Mouse (Mus musculus) embryonic facial prominence, embryonic 13.5 days (tissue): ENCODE data around the gene Cds1. TPM values are rescaled to one million over a fixed set of nuclear protein-coding genes. Genes with fewer than 3 reads are reported as not detected.

Experiments used
- ATAC-seq: fragments of 200-750 bp; cut with Nextera tagmentation; 2 replicates; pipeline ENCODE4 v1.8.0; 2017; ENCODE audit warnings: low read depth; ENCODE audit not compliant: insufficient number of reproducible peaks, insufficient read depth, low FRiP score, low TSS enrichment
- H3K27ac ChIP-seq: fragments of 300-500 bp; sonication (generic); 2 replicates; pipeline ENCODE4 v1.5.1; 2015; ENCODE audit warnings: moderate library complexity, mild to moderate bottlenecking, inconsistent platforms
- H3K27me3 ChIP-seq: fragments of 300-500 bp; sonication (generic); 2 replicates; pipeline ENCODE4 v1.6.1; 2015; ENCODE audit warnings: mild to moderate bottlenecking, inconsistent platforms
- H3K36me3 ChIP-seq: fragments of 300-500 bp; sonication (generic); 2 replicates; pipeline ENCODE4 v1.6.1; 2015; ENCODE audit warnings: mild to moderate bottlenecking, inconsistent platforms
- H3K4me1 ChIP-seq: fragments of 300-500 bp; sonication (generic); 2 replicates; pipeline ENCODE4 v1.6.1; 2015; ENCODE audit warnings: inconsistent platforms
- H3K4me2 ChIP-seq: fragments of 300-500 bp; sonication (generic); 2 replicates; pipeline ENCODE4 v1.6.1; 2015; ENCODE audit warnings: moderate library complexity, mild to moderate bottlenecking, inconsistent platforms
- H3K4me3 ChIP-seq: fragments of 300-500 bp; sonication (generic); 2 replicates; pipeline ENCODE4 v1.5.1; 2015; ENCODE audit warnings: mild to moderate bottlenecking, inconsistent platforms
- H3K9ac ChIP-seq: fragments of 300-500 bp; sonication (generic); 2 replicates; pipeline ENCODE4 v1.6.1; 2015; ENCODE audit warnings: mild to moderate bottlenecking, inconsistent platforms
- H3K9me3 ChIP-seq: fragments of 300-500 bp; sonication (generic); 2 replicates; pipeline ENCODE4 v1.6.1; 2016; ENCODE audit warnings: inconsistent platforms
- WGBS: fragments of 180-500 bp; shearing (Covaris S2); methylation state at CpG from one replicate; pipeline ENCODE4 v1.1.7; 2015; ENCODE audit warnings: mixed read lengths; 5-methylcytosine and 5-hydroxymethylcytosine counted together
- polyA plus RNA-seq: library from polyadenylated mRNA; unstranded; fragments of >200 nt; fragmentation: Nextera tagmentation; extraction: Ambion mirVana; gene quantifications from 2 replicates; pipeline ENCODE4 v1.2.1, GENCODE M21; 2015

The Cds1 gene
- polyA plus RNA-seq, 1 experiment from 2014 or later = 7.3 TPM

DNA sequence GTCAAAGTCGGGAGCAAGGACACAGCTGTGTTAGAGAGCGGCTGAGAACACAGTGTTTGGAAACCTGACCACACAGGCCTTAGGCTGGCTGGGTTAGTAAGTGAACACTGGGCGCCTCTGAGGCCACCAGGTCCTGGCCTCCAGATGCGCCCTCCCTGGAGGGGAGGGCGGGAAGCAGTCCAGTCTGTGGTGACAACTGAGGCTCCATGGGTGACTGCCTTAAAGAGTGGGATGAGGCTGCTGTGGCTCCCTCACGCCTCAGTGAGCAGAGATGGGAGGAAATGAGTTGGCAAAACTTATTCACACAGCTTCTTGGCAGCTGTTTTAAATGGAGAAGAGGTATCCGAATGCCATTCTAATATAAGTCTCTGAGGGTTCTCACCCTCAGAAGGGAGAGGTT, 51.9 kb downstream of the Cds1 start:
- WGBS = 56% methylated on average over 7 of the region's 7 CpGs
- peaks cover 9% of the 10 kb centered on the region for H3K27me3 ChIP-seq
- H3K36me3 ChIP-seq = no peaks in the 10 kb centered on the region
- ATAC-seq = no peak
- H3K4me2 ChIP-seq = no peak overlapping the region
- H3K9ac ChIP-seq = no peak overlapping the region
- no peaks in the 10 kb centered on the region for H3K9me3 ChIP-seq
- no peak overlapping the region for H3K27ac ChIP-seq
- H3K4me1 ChIP-seq = peaks cover 12% of the 10 kb centered on the region; the same call in 1 of the 2 replicates
- no peak overlapping the region for H3K4me3 ChIP-seq

DNA sequence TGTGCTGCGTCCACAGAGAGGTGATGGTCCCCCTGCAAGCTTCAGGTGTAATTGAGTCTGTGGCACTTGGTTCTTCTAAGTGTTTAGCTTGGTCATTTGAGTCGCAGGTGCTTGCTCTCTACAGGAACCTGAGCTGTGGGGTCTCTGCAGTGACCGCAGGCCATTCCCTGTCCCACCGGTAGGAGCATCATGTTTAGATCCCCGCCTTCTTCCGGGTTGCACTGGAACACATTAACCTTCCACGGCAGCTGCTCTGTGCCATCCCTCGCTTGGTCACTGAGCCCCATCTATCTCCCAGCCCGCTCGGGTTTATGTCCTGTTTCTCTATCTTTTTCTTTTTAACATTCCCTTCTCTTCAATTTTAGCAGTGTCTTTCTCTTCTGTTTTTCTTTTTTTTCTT, 54.3 kb downstream of the Cds1 start:
- 39% methylated on average over 10 of the region's 10 CpGs for WGBS
- Histone ChIP-seq H3K27ac (no peak overlapping the region), H3K4me1 (peaks cover 12% of the 10 kb centered on the region; the same call in 1 of the 2 replicates), H3K4me3 (no peak overlapping the region), H3K9me3 (no peaks in the 10 kb centered on the region), H3K4me2 (no peak overlapping the region), H3K36me3 (no peaks in the 10 kb centered on the region), H3K27me3 (peaks cover 20% of the 10 kb centered on the region), H3K9ac (no peak overlapping the region)
- no peak for ATAC-seq

DNA sequence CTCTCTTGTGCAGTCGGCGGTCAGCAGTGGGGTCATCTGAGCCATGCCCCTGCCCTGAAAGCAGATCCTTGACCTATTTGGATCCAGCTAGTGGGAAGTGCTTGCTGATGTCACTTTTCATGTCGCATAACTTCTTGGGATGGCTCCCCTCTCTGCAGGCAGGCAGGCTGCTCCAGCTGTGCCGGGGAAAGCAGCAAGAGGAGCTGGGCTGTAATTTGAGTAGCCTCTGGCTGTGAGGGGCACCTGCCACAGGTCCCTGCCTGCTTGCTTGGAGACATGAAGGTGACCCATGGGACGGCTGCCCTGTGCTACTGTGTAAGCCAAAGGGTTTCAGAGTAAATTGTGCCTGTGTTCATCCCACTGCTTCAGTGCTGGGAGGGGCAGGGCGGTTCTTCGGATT, 54.9 kb downstream of the Cds1 start:
- Histone ChIP-seq H3K27ac (no peak overlapping the region), H3K9ac (no peak overlapping the region), H3K4me1 (peaks cover 14% of the 10 kb centered on the region), H3K9me3 (no peaks in the 10 kb centered on the region), H3K4me3 (no peak overlapping the region), H3K36me3 (no peaks in the 10 kb centered on the region), H3K27me3 (peaks cover 20% of the 10 kb centered on the region), H3K4me2 (no peak overlapping the region)
- ATAC-seq = no peak
- WGBS = 8% methylated on average over 7 of the region's 7 CpGs

DNA sequence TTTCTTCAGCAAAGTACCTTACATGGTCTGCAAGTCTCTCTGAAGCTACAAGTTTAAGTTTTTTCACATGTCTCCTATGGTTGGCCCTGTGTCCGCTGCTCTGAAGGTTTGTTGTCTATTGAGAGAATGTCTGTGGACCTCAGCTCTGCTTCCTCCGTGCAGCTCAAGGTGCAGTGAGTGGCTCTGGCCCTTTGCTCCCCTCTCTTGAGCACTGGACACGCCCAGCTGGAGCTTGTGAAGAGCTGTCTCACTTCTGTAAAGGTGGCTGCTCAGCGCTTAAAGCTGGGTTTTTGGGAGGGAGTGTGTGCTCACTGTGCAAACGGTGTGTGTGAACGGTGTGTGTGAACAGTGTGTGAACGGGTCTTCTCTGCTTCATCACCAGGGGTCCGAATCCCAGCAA, 56.1 kb downstream of the Cds1 start:
- Histone ChIP-seq H3K27ac (no peak overlapping the region), H3K9ac (no peak overlapping the region), H3K4me2 (no peak overlapping the region), H3K36me3 (no peaks in the 10 kb centered on the region), H3K9me3 (no peaks in the 10 kb centered on the region), H3K4me3 (no peak overlapping the region), H3K27me3 (peaks cover 20% of the 10 kb centered on the region), H3K4me1 (peaks cover 24% of the 10 kb centered on the region)
- no peak for ATAC-seq
- 62% methylated on average over 8 of the region's 8 CpGs for WGBS

DNA sequence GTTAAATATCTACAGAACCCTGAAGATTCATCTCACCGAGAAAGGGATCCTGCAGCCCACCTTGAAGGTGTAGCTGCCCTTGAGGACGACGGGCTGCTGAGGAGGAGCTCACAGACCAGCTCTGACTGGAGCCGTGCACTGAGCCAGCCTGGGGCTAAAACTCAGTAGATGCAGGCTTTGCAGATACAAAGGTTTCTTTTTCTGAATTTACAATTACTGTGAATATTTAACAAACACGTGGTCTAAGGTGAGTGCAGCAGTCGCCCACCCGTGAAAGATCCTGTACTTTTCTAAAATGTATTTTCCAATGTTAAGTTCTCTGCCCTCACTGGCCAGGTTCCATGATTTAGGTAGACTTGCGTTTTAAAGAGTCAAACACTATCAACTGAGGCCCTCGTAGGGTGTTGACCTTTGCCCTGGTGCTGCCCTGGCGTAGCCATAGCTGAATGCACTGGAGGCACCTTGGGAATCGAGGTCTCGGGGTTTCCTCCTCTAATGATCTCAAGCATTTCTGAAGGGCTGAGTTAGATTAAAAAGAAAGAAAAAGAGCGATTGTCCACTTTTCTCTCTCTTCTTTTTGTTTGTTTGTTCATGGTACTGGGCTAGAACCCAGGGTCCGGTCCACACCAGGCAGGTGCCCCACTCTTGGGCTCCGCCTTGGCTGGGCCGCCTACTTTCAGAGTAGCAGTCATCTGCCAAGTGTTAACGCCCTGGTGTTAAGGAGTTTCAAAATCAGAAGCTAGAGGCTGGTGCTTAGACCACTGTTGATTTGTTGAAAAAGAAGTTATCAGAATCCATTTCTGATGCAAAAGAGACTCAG, 56.8 kb downstream of the Cds1 start:
- no peak overlapping the region for H3K27ac ChIP-seq
- peaks cover 24% of the 10 kb centered on the region for H3K27me3 ChIP-seq
- H3K4me2 ChIP-seq = no peak overlapping the region
- WGBS = 51% methylated on average over 17 of the region's 17 CpGs
- H3K9ac ChIP-seq = no peak overlapping the region
- no peak for ATAC-seq
- peaks cover 31% of the 10 kb centered on the region for H3K4me1 ChIP-seq
- no peaks in the 10 kb centered on the region for H3K9me3 ChIP-seq
- H3K4me3 ChIP-seq = no peak overlapping the region
- H3K36me3 ChIP-seq = no peaks in the 10 kb centered on the region

DNA sequence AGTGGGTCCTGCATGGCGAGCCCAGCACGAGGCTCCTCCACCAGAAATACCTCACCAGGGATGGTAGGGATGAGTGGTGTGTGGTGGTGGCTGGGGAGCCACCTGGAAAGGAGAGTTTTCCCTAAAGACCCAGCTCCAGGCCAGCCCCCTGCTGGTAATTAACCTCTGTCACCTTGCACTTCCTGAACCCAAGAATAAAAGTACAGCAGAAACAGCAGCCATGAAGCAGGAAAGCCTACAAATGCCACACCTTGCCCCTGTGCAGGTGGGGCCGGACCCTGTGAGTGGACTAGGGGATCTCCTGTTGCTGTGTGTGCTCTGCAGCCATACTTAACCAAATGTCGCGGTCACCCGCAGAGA, 57.4 kb downstream of the Cds1 start:
- Histone ChIP-seq H3K36me3 (no peaks in the 10 kb centered on the region), H3K27me3 (peaks cover 27% of the 10 kb centered on the region), H3K4me3 (no peak overlapping the region), H3K9ac (no peak overlapping the region), H3K27ac (no peak overlapping the region), H3K4me1 (peaks cover 37% of the 10 kb centered on the region), H3K4me2 (no peak overlapping the region), H3K9me3 (no peaks in the 10 kb centered on the region)
- no peak for ATAC-seq
- 47% methylated on average over 6 of the region's 6 CpGs for WGBS

DNA sequence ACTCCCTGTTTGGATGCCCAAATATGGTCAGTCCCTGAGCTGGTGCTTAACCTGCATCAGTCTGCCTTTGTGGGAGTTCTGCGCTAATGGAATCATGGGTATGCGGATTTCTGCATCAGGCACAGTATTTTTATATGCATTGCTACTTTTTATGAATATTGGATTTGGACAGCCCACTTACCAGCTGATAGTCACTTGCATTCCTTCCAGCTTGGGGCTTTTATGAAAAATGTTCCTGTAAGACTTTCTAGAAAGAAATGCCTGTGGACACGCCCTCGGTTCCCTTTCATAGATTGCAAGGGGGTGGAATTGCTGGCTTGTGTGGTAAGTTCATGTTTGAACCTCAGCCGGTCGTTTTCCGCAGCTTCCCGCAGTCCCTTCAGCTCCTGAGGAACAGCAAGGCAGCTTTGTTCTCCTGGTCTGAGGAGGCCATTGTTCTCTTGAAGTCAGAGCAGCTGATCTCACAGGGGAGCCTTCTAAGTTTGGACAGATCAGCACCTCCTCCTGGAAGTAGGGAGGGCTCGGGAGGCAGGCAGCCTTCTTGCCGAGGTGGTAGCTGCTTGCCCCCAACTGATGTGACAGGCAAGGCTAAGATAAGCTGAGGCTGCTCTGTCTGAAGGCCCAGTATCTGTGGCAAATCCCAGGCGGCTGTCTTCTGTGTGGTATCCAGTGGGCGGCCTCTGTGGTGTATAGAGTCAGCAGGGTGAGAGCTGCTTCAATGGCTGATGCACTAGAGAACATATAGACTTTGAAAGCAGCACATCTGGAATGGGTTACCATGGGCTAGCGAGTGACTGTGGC, 60.4 kb downstream of the Cds1 start:
- no peak overlapping the region for H3K4me3 ChIP-seq
- peaks cover 27% of the 10 kb centered on the region for H3K27me3 ChIP-seq
- no peaks in the 10 kb centered on the region for H3K9me3 ChIP-seq
- H3K4me1 ChIP-seq = peaks cover 39% of the 10 kb centered on the region
- 20% methylated on average over 13 of the region's 13 CpGs for WGBS
- no peak overlapping the region for H3K9ac ChIP-seq
- no peaks in the 10 kb centered on the region for H3K36me3 ChIP-seq
- peak overlapping the region; percentile 53; the same call in 1 of the 2 replicates for H3K27ac ChIP-seq
- no peak for ATAC-seq
- H3K4me2 ChIP-seq = 0 out of 2 replicates have a peak overlapping the region, but pooled peaks have one; percentile 19

DNA sequence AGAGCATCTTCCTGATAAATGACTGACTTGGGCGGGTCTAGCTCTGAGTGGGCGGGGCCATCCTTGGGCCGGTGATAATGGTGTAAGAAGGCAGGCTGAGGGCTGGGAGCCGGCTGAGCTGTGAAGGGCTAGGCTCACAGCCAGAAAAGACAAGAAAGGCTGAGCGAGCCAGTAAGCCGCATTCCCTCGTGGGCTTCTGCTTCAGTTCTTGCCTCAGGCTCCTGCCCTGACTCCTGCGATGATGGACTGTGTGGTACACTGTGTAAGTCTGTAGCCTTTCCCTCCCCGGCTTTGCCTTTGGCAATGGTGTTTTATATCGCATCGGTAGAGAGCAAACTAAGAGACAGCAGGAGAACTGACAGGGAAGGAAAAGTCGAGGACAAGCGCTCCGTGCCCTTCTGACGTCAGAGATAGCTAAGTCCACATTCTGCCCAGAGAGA, 61.6 kb downstream of the Cds1 start:
- Histone ChIP-seq H3K27ac (no peak overlapping the region), H3K27me3 (peaks cover 18% of the 10 kb centered on the region; the same call in 1 of the 2 replicates), H3K4me3 (peak overlapping the region; percentile 14; the same call in 1 of the 2 replicates), H3K36me3 (no peaks in the 10 kb centered on the region), H3K9ac (peak overlapping the region; percentile 28; the same call in 1 of the 2 replicates), H3K4me2 (peak overlapping the region; percentile 52), H3K4me1 (peaks cover 30% of the 10 kb centered on the region), H3K9me3 (no peaks in the 10 kb centered on the region)
- WGBS = 5% methylated on average over 15 of the region's 15 CpGs
- ATAC-seq = no peak

DNA sequence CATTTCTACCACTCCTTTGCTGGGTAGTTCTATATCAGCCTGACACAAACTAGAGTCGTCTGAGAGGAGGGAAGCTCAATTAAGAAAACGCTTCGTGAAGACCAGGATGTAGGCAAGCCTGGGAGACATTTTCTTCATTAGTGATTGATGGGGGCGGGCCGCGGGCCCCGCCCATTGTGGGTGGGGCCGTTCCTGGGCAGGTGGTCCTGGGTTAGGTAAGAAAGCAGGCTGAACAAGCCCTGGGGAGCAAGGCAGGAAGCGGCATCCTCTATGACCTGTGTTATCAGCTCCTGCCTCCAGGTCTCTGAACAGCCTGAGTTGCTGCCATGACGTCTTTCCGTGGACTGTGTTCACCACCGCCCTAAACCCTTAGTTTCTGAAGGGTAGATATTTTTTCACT, 62.5 kb downstream of the Cds1 start:
- ATAC-seq = no peak
- WGBS = 30% methylated on average over 12 of the region's 12 CpGs

DNA sequence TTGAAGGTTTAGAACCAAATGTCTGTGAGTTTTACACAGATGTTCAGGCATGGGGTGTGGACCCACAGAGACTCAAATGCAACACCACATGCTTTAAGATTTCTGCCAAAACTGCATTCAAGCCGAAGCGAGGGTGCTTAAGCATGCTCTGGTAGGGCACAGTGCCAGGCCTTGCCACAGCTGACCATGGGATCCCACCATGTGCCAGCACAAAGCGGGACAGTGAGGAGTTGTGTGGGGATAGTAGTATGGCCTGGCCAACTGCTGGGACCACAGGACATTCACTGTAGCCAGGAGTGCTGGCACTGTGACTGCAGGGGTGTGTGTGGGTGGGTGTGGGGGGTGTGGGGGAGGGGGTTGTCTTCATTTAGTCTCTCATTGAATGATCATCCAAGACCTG, 64.0 kb downstream of the Cds1 start:
- Histone ChIP-seq H3K4me1 (peaks cover 30% of the 10 kb centered on the region), H3K4me3 (no peak overlapping the region), H3K27me3 (0 out of 2 replicates have a peak, but pooled peaks cover 8% of the 10 kb centered on the region), H3K36me3 (peaks cover 14% of the 10 kb centered on the region; the same call in 1 of the 2 replicates), H3K9ac (no peak overlapping the region), H3K4me2 (no peak overlapping the region), H3K9me3 (no peaks in the 10 kb centered on the region), H3K27ac (no peak overlapping the region)
- 78% methylated on average over 3 of the region's 3 CpGs for WGBS
- no peak for ATAC-seq

More for the DNA sequence above, 62.5 kb downstream of the Cds1 start:
- Histone ChIP-seq H3K27me3 (0 out of 2 replicates have a peak, but pooled peaks cover 12% of the 10 kb centered on the region), H3K36me3 (0 out of 2 replicates have a peak, but pooled peaks cover 5% of the 10 kb centered on the region), H3K27ac (no peak overlapping the region), H3K4me1 (peaks cover 30% of the 10 kb centered on the region), H3K9me3 (no peaks in the 10 kb centered on the region), H3K4me2 (no peak overlapping the region), H3K4me3 (no peak overlapping the region), H3K9ac (no peak overlapping the region)

DNA sequence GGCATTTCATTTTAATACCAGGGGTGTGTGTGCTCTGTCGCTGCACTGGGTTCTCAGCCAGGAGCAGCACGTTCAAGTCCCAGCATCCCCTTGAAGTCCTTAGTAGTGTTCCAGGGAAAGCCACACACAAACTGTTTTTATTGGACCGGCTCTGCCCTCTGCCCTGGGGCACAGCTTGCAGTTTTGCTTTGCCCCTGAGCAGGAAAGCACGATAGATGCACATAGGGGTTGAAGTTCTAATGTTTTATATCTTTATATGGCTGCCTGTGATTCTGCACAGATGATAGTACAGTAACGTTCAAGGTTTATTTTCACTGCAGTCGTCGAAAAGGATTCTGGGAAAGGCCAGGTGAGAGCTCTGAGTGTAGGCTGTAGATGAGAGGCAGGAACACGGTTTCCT, 65.2 kb downstream of the Cds1 start:
- ATAC-seq = no peak
- Histone ChIP-seq H3K9me3 (no peaks in the 10 kb centered on the region), H3K27ac (no peak overlapping the region), H3K36me3 (peaks cover 23% of the 10 kb centered on the region), H3K9ac (no peak overlapping the region), H3K4me1 (peaks cover 25% of the 10 kb centered on the region), H3K4me2 (no peak overlapping the region), H3K4me3 (no peak overlapping the region), H3K27me3 (0 out of 2 replicates have a peak, but pooled peaks cover 7% of the 10 kb centered on the region)
- WGBS = 73% methylated on average over 8 of the region's 8 CpGs
